Mouse (Mus musculus) heart, adult 8-10 months (tissue): ENCODE measurements around the gene Nrap. TPM values are rescaled to one million over a fixed set of nuclear protein-coding genes. Genes with fewer than 3 reads are reported as not detected.

Experiments used
- DNase-seq: peaks from one replicate; pipeline ENCODE4 v3.0.0; 2022; ENCODE audit warnings: low spot score
- total RNA-seq, 4 experiments: library from RNA; stranded (reverse); gene quantifications; 2 replicates each; pipeline ENCODE4 v1.2.4; 2022

Gene Nrap
- total RNA-seq, 4 experiments from 2014 or later: 392 to 561 (median 511) TPM

GRCm38 (mm10) chr19:56396669-56397621 is 7.1 kb upstream of the Nrap start, which contains the start of gene Casp7:
Casp7 (plus strand) TSS chr19:56397129.
- peak; percentile 69 for DNase-seq

- DNase-seq: no peak
Measured at GRCm38 (mm10) chr19:56396227-56396626, 6.4 kb upstream of the Nrap start.

- DNase-seq: no peak
Measured at GRCm38 (mm10) chr19:56395183-56395935, 5.5 kb upstream of the Nrap start.

GRCm38 (mm10) chr19:56393311-56393866 is 3.6 kb upstream of the Nrap start:
- DNase-seq: no peak

- no peak for DNase-seq
Measured at GRCm38 (mm10) chr19:56391307-56392046, 1.6 kb upstream of the Nrap start.

- DNase-seq: peak; percentile 37
Measured at GRCm38 (mm10) chr19:56389176-56389575, 661 bp downstream of the Nrap start.

GRCm38 (mm10) chr19:56387726-56388302 is 2.0 kb downstream of the Nrap start:
- DNase-seq: no peak

- no peak for DNase-seq
Measured at GRCm38 (mm10) chr19:56386095-56386494, 3.7 kb downstream of the Nrap start.

- no peak for DNase-seq
Measured at GRCm38 (mm10) chr19:56385546-56385945, 4.3 kb downstream of the Nrap start.

GRCm38 (mm10) chr19:56381407-56381806 is 8.4 kb downstream of the Nrap start:
- no peak for DNase-seq

- DNase-seq: no peak
Measured at GRCm38 (mm10) chr19:56380341-56380740, 9.5 kb downstream of the Nrap start.

- peak; percentile 62 for DNase-seq
Measured at GRCm38 (mm10) chr19:56378554-56379172, 11.2 kb downstream of the Nrap start.

- no peak for DNase-seq
Measured at GRCm38 (mm10) chr19:56378007-56378406, 11.8 kb downstream of the Nrap start.

- DNase-seq: no peak
Measured at GRCm38 (mm10) chr19:56374011-56374410, 15.8 kb downstream of the Nrap start.

GRCm38 (mm10) chr19:56373246-56373645 is 16.6 kb downstream of the Nrap start:
- DNase-seq: no peak

- no peak for DNase-seq
Measured at GRCm38 (mm10) chr19:56372226-56372625, 17.6 kb downstream of the Nrap start.

- DNase-seq: no peak
Measured at GRCm38 (mm10) chr19:56370389-56371150, 19.3 kb downstream of the Nrap start.

- no peak for DNase-seq
Measured at GRCm38 (mm10) chr19:56368912-56369311, 20.9 kb downstream of the Nrap start.

GRCm38 (mm10) chr19:56367778-56368177 is 22.1 kb downstream of the Nrap start:
- DNase-seq: no peak

GRCm38 (mm10) chr19:56366625-56367024 is 23.2 kb downstream of the Nrap start:
- DNase-seq: no peak
